Mouse (Mus musculus) hindbrain, embryonic 14.5 days (tissue): ENCODE results near the gene Defb5. TPM values are rescaled to one million over a fixed set of nuclear protein-coding genes. Genes with fewer than 3 reads are reported as not detected.
"Not testable (repeated sequence)": the region's sequence is repeated elsewhere in the genome, so short reads cannot be mapped to it uniquely, and the experiment has no call there.

Experiments
- ATAC-seq: fragments of 200-750 bp; cut with Nextera tagmentation; 2 replicates; pipeline ENCODE4 v1.8.0; 2017; ENCODE audit warnings: moderate number of reproducible peaks, mild to moderate bottlenecking, moderate TSS enrichment, moderate library complexity; ENCODE audit not compliant: low FRiP score
- DNase-seq: peaks from one replicate; pipeline ENCODE4 v3.0.0-alpha.2; 2015; ENCODE audit warnings: low spot score
- H3K27ac ChIP-seq: fragments of 300-500 bp; sonication (generic); 2 replicates; pipeline ENCODE4 v1.5.1; 2014; ENCODE audit warnings: mild to moderate bottlenecking, moderate library complexity
- H3K27me3 ChIP-seq: fragments of 300-500 bp; sonication (generic); 2 replicates; pipeline ENCODE4 v1.6.1; 2014; ENCODE audit warnings: mild to moderate bottlenecking, low read length, mixed read lengths; ENCODE audit not compliant: control insufficient read depth, insufficient read depth
- H3K36me3 ChIP-seq: fragments of 300-500 bp; sonication (generic); replicated peaks from 2 replicates; pipeline ENCODE4 v1.6.1; 2014; ENCODE audit not compliant: control insufficient read depth, insufficient read depth
- H3K4me1 ChIP-seq: fragments of 300-500 bp; sonication (generic); replicated peaks from 2 replicates; pipeline ENCODE4 v1.6.1; 2014; ENCODE audit warnings: antibody characterized with exemption, low read length, mixed read lengths; ENCODE audit not compliant: control insufficient read depth, insufficient read depth
- H3K4me2 ChIP-seq: fragments of 300-500 bp; sonication (generic); replicated peaks from 2 replicates; pipeline ENCODE4 v1.6.1; 2014; ENCODE audit warnings: mild to moderate bottlenecking, moderate library complexity
- H3K4me3 ChIP-seq: fragments of 300-500 bp; sonication (generic); replicated peaks from 2 replicates; pipeline ENCODE4 v1.5.1; 2014; ENCODE audit warnings: mild to moderate bottlenecking, low read length
- H3K9ac ChIP-seq: fragments of 300-500 bp; sonication (generic); 2 replicates; pipeline ENCODE4 v1.6.1; 2014
- H3K9me3 ChIP-seq: fragments of 300-500 bp; sonication (generic); 2 replicates; pipeline ENCODE4 v1.6.1; 2016; ENCODE audit warnings: low read length; ENCODE audit not compliant: control insufficient read depth
- WGBS: fragments of 180-500 bp; shearing (Covaris S2); extraction: QIAGEN DNeasy Blood & Tissue Kit; methylation state at CpG from one replicate; pipeline ENCODE4 v1.1.7; 2014; 5-methylcytosine and 5-hydroxymethylcytosine counted together
- polyA plus RNA-seq: library from polyadenylated mRNA; unstranded; fragments of >200 nt; fragmentation: Nextera tagmentation; extraction: Ambion mirVana; gene quantifications from 2 replicates; pipeline ENCODE4 v1.2.1, GENCODE M21; 2014

Defb5 gene
- not detected in 2 replicates for polyA plus RNA-seq

DNA sequence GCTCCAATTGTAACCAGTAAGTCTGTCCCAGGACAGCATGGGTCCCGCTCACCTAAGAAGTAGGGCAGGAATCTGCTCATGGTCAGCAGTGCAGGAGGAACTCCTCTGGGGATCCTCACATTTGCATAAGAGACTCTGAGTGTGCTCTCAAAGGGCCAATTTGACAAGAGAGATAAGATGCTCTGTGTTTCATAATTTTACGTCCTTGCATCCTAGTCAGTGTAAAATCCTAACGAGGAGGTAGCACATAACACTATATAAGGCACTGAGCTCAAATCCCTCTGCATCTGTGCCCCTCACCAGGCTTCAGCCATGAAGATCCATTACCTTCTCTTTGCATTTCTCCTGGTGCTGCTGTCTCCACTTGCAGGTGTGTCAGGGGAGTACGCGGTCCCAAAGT is at the start of gene Defb5:
Defb5 (plus strand) TSS at position 301 of the 400 bp plus-strand sequence.
- Histone ChIP-seq H3K4me1 (no peaks in the 10 kb centered on the region), H3K9ac (no peak within 1 kb of the TSS), H3K4me3 (no peak within 1 kb of the TSS), H3K27ac (no peak within 1 kb of the TSS), H3K4me2 (no peak within 1 kb of the TSS), H3K36me3 (no peaks in the 10 kb centered on the region), H3K9me3 (no peaks in the 10 kb centered on the region), H3K27me3 (no peaks in the 10 kb centered on the region)
- WGBS, result 93% methylated on average over 5 of the region's 5 CpGs
- ATAC-seq (no peak), DNase-seq (no peak)

DNA sequence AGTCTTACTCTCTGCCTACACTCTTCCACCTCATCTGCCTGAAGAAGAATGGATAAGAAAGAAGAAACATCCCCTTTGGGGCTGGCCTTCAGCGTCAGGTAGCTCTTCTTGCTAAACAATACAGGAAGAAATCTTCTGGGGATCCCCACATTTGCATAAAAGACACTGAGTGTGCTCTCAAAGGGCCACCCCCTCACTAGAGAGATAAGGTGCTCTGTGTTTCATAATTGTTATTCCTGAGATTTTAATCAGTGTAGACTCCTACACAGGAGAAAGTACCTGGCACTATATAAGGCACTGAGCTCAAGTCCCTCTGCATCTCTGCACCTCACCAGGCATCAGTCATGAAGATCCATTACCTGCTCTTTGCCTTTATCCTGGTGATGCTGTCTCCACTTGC is 22.2 kb upstream of the Defb5 start, which contains the start of gene Defb6:
Defb6 (plus strand) TSS at position 318 of the 400 bp plus-strand sequence.
- ATAC-seq (no peak), DNase-seq (no peak)
- Histone ChIP-seq H3K9me3 (no peaks in the 10 kb centered on the region), H3K4me3 (no peak within 1 kb of the TSS), H3K4me2 (no peak within 1 kb of the TSS), H3K27ac (no peak within 1 kb of the TSS), H3K9ac (no peak within 1 kb of the TSS), H3K27me3 (no peaks in the 10 kb centered on the region), H3K4me1 (no peaks in the 10 kb centered on the region), H3K36me3 (no peaks in the 10 kb centered on the region)
- 63% methylated on average over 1 of the region's 1 CpGs for WGBS

DNA sequence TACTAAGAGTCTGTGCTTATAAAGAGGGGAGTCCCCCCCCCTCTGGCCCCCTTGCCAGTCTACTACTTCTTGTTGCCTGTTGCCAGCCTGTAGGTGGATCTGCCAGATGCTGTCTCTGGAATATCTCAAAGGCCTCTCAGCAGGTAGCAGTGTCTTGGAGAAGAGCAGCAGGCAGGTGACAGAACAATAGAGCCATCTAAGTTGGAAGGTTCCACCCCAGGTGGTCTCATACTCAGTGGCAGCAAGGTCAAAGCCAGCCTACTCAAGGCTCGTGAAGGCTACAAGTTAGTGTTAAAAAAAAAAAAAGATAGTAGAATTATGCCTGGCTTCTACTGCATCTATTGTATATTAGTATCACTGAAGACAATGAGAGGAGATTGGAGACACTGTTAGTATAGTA is 9.3 kb upstream of the Defb5 start:
- Histone ChIP-seq H3K27me3 (no peaks in the 10 kb centered on the region), H3K4me3 (no peak overlapping the region), H3K4me2 (no peak overlapping the region), H3K9me3 (no peaks in the 10 kb centered on the region), H3K27ac (no peak overlapping the region), H3K9ac (no peak overlapping the region), H3K36me3 (no peaks in the 10 kb centered on the region), H3K4me1 (no peaks in the 10 kb centered on the region)
- ATAC-seq (no peak), DNase-seq (no peak)
- WGBS, result 57% methylated on average over 1 of the region's 1 CpGs

DNA sequence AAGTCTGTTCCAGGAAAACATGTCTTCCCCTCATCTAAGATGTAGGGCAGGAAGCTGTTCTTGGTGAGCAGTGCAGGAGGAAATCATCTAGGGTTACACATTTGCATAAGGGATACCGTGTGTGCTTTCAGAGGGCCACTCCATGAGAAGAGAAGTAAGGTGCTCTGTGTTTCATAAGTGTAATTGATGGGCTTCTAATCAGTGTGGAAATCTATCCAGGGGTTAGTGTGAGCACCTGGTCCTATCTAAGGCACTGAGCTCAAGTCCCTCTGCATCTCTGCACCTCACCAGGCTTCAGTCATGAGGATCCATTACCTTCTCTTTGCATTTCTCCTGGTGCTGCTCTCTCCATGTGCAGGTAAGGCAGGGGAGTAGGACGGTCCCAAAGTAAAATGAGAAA is 7.8 kb upstream of the Defb5 start, which contains the start of gene Defb46:
Defb46 (plus strand) TSS at position 301 of the 400 bp plus-strand sequence.
- 86% methylated on average over 2 of the region's 2 CpGs for WGBS
- Histone ChIP-seq H3K4me1 (no peaks in the 10 kb centered on the region), H3K9me3 (no peaks in the 10 kb centered on the region), H3K4me3 (no peak within 1 kb of the TSS), H3K27ac (no peak within 1 kb of the TSS), H3K36me3 (no peaks in the 10 kb centered on the region), H3K27me3 (no peaks in the 10 kb centered on the region), H3K9ac (no peak within 1 kb of the TSS), H3K4me2 (no peak within 1 kb of the TSS)
- no peak for DNase-seq
- no peak for ATAC-seq

DNA sequence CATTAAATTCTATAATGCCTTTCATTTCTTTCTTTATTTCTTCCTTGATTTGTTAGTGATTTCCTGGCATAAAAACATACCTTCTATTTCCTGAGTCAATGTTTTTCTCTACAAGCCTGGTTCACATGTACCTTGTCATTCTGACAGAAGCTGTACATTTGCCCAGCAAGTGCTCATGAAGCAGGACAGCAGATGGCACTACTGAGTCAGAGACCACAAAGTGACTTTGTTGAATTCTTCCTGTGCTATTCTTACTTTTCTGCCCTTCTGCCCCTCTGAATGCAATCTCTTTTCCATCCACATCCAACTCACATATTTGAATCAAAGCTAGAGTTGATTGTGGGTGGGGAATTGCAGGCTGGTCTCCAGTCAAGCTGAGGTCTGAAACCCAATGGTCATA is 10.8 kb downstream of the Defb5 start:
- H3K4me1 ChIP-seq, result no peaks in the 10 kb centered on the region
- ATAC-seq (no peak), DNase-seq (no peak)

DNA sequence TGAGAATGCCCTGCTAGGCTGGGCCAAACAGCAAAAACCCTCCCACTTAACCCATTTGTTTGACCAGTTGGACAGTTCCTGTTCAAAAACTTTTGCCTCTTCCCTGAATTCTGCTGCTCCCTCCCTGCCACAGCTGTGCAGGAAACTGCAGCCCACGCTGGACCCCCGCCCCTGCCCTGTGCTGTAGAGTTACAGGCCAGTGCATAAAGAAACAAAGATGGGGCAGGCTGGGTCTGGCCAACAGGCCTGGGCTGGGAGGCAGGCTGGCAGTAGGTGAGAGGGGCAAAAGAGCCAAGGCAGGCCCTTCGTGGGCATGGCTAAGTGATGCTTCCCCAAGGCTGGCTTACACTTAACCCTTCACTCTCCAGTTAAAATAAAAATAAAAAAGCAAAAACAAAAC is 12.3 kb downstream of the Defb5 start:
- DNase-seq (no peak), ATAC-seq (no peak)
- Histone ChIP-seq H3K36me3 (no peaks in the 10 kb centered on the region), H3K9me3 (no peaks in the 10 kb centered on the region), H3K4me1 (no peaks in the 10 kb centered on the region), H3K27ac (no peak overlapping the region), H3K4me2 (no peak overlapping the region), H3K4me3 (no peak overlapping the region), H3K27me3 (no peaks in the 10 kb centered on the region), H3K9ac (no peak overlapping the region)
- WGBS, result 47% methylated on average over 3 of the region's 3 CpGs

More for the DNA sequence above, 10.8 kb downstream of the Defb5 start:
- no peaks in the 10 kb centered on the region for H3K9me3 ChIP-seq
- no peak overlapping the region for H3K27ac ChIP-seq
- H3K4me3 ChIP-seq, result no peak overlapping the region
- H3K36me3 ChIP-seq, result no peaks in the 10 kb centered on the region
- no peaks in the 10 kb centered on the region for H3K27me3 ChIP-seq
- H3K9ac ChIP-seq, result no peak overlapping the region
- H3K4me2 ChIP-seq, result no peak overlapping the region

DNA sequence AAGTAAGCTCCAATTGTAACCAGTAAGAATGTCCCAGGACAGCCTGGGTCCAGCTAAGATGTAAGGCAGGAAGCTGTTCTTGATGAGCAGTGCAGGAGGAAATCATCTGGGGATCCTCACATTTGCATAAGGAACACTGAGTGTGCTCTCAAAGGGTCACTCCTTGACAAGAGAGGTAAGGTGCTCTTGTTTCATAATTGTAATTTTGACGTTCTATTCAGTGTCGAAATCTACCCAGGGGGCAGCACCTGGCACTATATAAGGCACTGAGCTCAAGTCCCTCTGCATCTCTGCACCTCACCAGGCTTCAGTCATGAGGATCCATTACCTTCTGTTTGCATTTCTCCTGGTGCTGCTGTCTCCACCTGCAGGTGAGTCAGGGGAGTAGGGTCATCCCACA is 45.7 kb downstream of the Defb5 start, which contains the start of gene Defb3:
Defb3 (plus strand) TSS at position 301 of the 400 bp plus-strand sequence.
- not testable (repeated sequence) for H3K27me3 ChIP-seq, DNase-seq, H3K36me3 ChIP-seq, H3K4me2 ChIP-seq, ATAC-seq, H3K27ac ChIP-seq, H3K4me1 ChIP-seq, H3K9me3 ChIP-seq, H3K4me3 ChIP-seq, H3K9ac ChIP-seq
- 33% methylated on average over 2 of the region's 2 CpGs for WGBS

DNA sequence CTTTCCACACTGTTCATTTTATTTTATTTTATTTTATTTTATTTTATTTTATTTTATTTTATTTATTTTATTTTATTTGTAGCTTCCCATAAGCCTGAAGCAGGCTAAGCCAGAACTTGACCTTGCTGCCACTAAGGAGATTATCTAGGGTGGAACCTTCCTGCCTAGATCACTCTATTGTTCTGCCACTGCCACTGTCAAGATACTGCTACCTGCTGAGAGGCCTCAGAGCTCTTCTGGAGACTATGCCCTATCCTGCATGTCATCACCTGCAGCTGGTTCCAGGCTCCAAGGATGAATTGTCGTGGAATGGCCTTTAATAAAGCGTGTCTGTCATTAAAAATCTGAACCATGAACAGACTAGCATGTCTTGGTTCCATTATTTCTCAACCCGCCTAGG is 51.0 kb downstream of the Defb5 start:
- not testable (repeated sequence) for H3K4me2 ChIP-seq, DNase-seq, ATAC-seq, H3K27ac ChIP-seq, H3K9ac ChIP-seq, H3K4me3 ChIP-seq, H3K36me3 ChIP-seq, H3K9me3 ChIP-seq, H3K27me3 ChIP-seq, H3K4me1 ChIP-seq
- WGBS, result 62% methylated on average over 3 of the region's 3 CpGs
